Mouse (Mus musculus) CH12.LX (cell line): ENCODE measurements at regions not wholly inside any gene's neighbourhood (a gene's known extent, or its start where the extent isn't known, plus 50 kb on each side); places are given as distances from the start of the nearest gene placed in this dataset.

Source experiments
- DNase-seq: peaks from one replicate; pipeline ENCODE4 v3.0.0-alpha.2; 2013; ENCODE audit errors: extremely low read depth
- H3K27ac ChIP-seq: 2 replicates; pipeline ENCODE4 v1.5.1; 2012; ENCODE audit warnings: low read depth, mild to moderate bottlenecking, control low read depth, moderate library complexity; ENCODE audit not compliant: insufficient read depth
- H3K27me3 ChIP-seq: replicated peaks from 2 replicates; pipeline ENCODE3; 2012; ENCODE audit warnings: inconsistent platforms
- H3K36me3 ChIP-seq, 2 experiments: replicated peaks in 1 of 2; 2 replicates each; pipeline versions ENCODE3 to v1.6.1; 2012; ENCODE audit warnings: inconsistent platforms in 1 of 2, low read length in 1 of 2, mild to moderate bottlenecking in 1 of 2, mixed read lengths in 1 of 2, moderate library complexity in 1 of 2; ENCODE audit not compliant: control insufficient read depth in 1 of 2, insufficient read depth in 1 of 2
- H3K4me1 ChIP-seq, 2 experiments: 2 replicates each; pipeline ENCODE4 v1.6.1; 2012; ENCODE audit warnings: inconsistent platforms in 1 of 2, moderate library complexity in 1 of 2; ENCODE audit not compliant: insufficient read depth in 2 of 2, control insufficient read depth in 1 of 2
- H3K4me2 ChIP-seq: 2 replicates; pipeline ENCODE4 v1.6.1; 2012; ENCODE audit warnings: low read depth, mild to moderate bottlenecking, control low read depth; ENCODE audit not compliant: poor library complexity, insufficient read depth, severe bottlenecking
- H3K4me3 ChIP-seq, 3 experiments: fragments of 150-350 bp in 1 of 3; sonication (generic) in 1 of 3; replicated peaks in 1 of 3; 2 replicates each; pipeline versions ENCODE3 to v1.5.1; 2011 to 2012; ENCODE audit warnings: low read depth in 2 of 3, low read length in 2 of 3, mild to moderate bottlenecking in 2 of 3, moderate library complexity in 2 of 3, control low read depth in 1 of 3, improper control_type of control experiment in 1 of 3, inconsistent platforms in 1 of 3, mixed read lengths in 1 of 3; ENCODE audit not compliant: poor library complexity in 1 of 3
- H3K79me2 ChIP-seq: replicated peaks from 2 replicates; pipeline ENCODE4 v1.6.1; 2012; ENCODE audit warnings: mild to moderate bottlenecking, moderate library complexity; ENCODE audit not compliant: control insufficient read depth, poor library complexity, insufficient read depth, severe bottlenecking; ENCODE audit errors: extremely low read depth
- H3K9ac ChIP-seq: 2 replicates; pipeline ENCODE4 v1.6.1; 2012; ENCODE audit warnings: low read depth, mild to moderate bottlenecking, control low read depth, moderate library complexity; ENCODE audit not compliant: insufficient read depth
- H3K9me3 ChIP-seq: replicated peaks from 2 replicates; pipeline ENCODE3; 2012; ENCODE audit warnings: low read length, inconsistent platforms, mixed read lengths
- BHLHE40 ChIP-seq: IDR thresholded peaks from 2 replicates; pipeline ENCODE4 v1.6.1; 2011; ENCODE audit warnings: mild to moderate bottlenecking, low read depth, low read length, improper control_type of control experiment
- CHD1 ChIP-seq: IDR thresholded peaks from 2 replicates; pipeline ENCODE4 v1.6.1; 2012; ENCODE audit warnings: low read depth, low read length, improper control_type of control experiment, inconsistent platforms
- CHD2 ChIP-seq: IDR thresholded peaks from 2 replicates; pipeline ENCODE4 v1.6.1; 2011; ENCODE audit warnings: low read length, improper control_type of control experiment
- CTCF ChIP-seq, 2 experiments: IDR thresholded peaks in 1 of 2; conservative IDR thresholded peaks in 1 of 2; 2 replicates each; pipeline ENCODE4 v1.5.1; 2011 to 2012; ENCODE audit warnings: low read depth in 2 of 2, low read length in 2 of 2, improper control_type of control experiment in 1 of 2, inconsistent platforms in 1 of 2, mild to moderate bottlenecking in 1 of 2, moderate library complexity in 1 of 2
- E2F4 ChIP-seq: IDR thresholded peaks from 2 replicates; pipeline ENCODE4 v1.6.1; 2011; ENCODE audit warnings: low read depth, low read length, improper control_type of control experiment; ENCODE audit not compliant: insufficient replicate concordance
- ELF1 ChIP-seq: IDR thresholded peaks from 2 replicates; pipeline ENCODE4 v1.6.1; 2014; ENCODE audit warnings: low read depth, mild to moderate bottlenecking, inconsistent platforms, low read length, improper control_type of control experiment
- EP300 ChIP-seq: IDR thresholded peaks from 2 replicates; pipeline ENCODE4 v1.6.1; 2011; ENCODE audit warnings: low read length, improper control_type of control experiment
- GABPA ChIP-seq: IDR thresholded peaks from 2 replicates; pipeline ENCODE4 v1.6.1; 2012; ENCODE audit warnings: low read depth, low read length, improper control_type of control experiment, inconsistent platforms; ENCODE audit not compliant: insufficient replicate concordance
- IRF4 ChIP-seq: IDR thresholded peaks from 2 replicates; pipeline ENCODE4 v1.6.1; 2014; ENCODE audit warnings: low read depth, mild to moderate bottlenecking, inconsistent platforms, low read length, improper control_type of control experiment
- MAX ChIP-seq: IDR thresholded peaks from 2 replicates; pipeline ENCODE4 v1.6.1; 2011; ENCODE audit warnings: low read length, improper control_type of control experiment
- MAZ ChIP-seq: IDR thresholded peaks from 2 replicates; pipeline ENCODE4 v1.6.1; 2012; ENCODE audit warnings: low read depth, mild to moderate bottlenecking, inconsistent platforms, low read length, improper control_type of control experiment, moderate library complexity
- MEF2A ChIP-seq: IDR thresholded peaks from 2 replicates; pipeline ENCODE4 v1.6.1; 2014; ENCODE audit warnings: low read depth, mild to moderate bottlenecking, inconsistent platforms, low read length, improper control_type of control experiment, borderline replicate concordance
- MXI1 ChIP-seq: IDR thresholded peaks from 2 replicates; pipeline ENCODE4 v1.6.1; 2011; ENCODE audit warnings: mild to moderate bottlenecking, low read depth, low read length, improper control_type of control experiment
- NELFE ChIP-seq: IDR thresholded peaks from 2 replicates; pipeline ENCODE4 v1.6.1; 2011; ENCODE audit warnings: low read depth, low read length, improper control_type of control experiment
- NRF1 ChIP-seq: IDR thresholded peaks from 2 replicates; pipeline ENCODE4 v1.6.1; 2014; ENCODE audit warnings: low read depth, mild to moderate bottlenecking, inconsistent platforms, low read length, improper control_type of control experiment, moderate library complexity
- PAX5 ChIP-seq: IDR thresholded peaks from 2 replicates; pipeline ENCODE4 v1.6.1; 2012; ENCODE audit warnings: low read length, inconsistent platforms, mixed read lengths
- POLR2A ChIP-seq: IDR thresholded peaks from 2 replicates; pipeline ENCODE4 v1.6.1; 2011; ENCODE audit warnings: low read depth, mild to moderate bottlenecking, improper control_type of control experiment, low read length
- POLR2AphosphoS2 ChIP-seq: IDR thresholded peaks from 2 replicates; pipeline ENCODE4 v1.6.1; 2011; ENCODE audit warnings: low read depth, low read length, improper control_type of control experiment
- RCOR1 ChIP-seq: conservative IDR thresholded peaks from 2 replicates; pipeline ENCODE4 v1.6.1; 2012; ENCODE audit warnings: low read depth, mild to moderate bottlenecking, inconsistent platforms, low read length, improper control_type of control experiment
- SIN3A ChIP-seq: IDR thresholded peaks from 2 replicates; pipeline ENCODE4 v1.6.1; 2012; ENCODE audit warnings: low read length, improper control_type of control experiment, inconsistent platforms
- SMC3 ChIP-seq: IDR thresholded peaks from 2 replicates; pipeline ENCODE4 v1.6.1; 2011; ENCODE audit warnings: low read depth, low read length, improper control_type of control experiment
- TBP ChIP-seq: conservative IDR thresholded peaks from 2 replicates; pipeline ENCODE4 v1.6.1; 2011; ENCODE audit warnings: low read depth, low read length, improper control_type of control experiment
- UBTF ChIP-seq: IDR thresholded peaks from 2 replicates; pipeline ENCODE4 v1.6.1; 2012; ENCODE audit warnings: low read depth, mild to moderate bottlenecking, inconsistent platforms, low read length, improper control_type of control experiment, moderate library complexity
- USF1 ChIP-seq: IDR thresholded peaks from 2 replicates; pipeline ENCODE4 v1.6.1; 2014; ENCODE audit warnings: low read depth, mild to moderate bottlenecking, inconsistent platforms, low read length, improper control_type of control experiment
- ZC3H11A ChIP-seq: IDR thresholded peaks from 2 replicates; pipeline ENCODE4 v1.6.1; 2012; ENCODE audit warnings: low read depth, mild to moderate bottlenecking, inconsistent platforms, low read length, improper control_type of control experiment
- ZKSCAN1 ChIP-seq: IDR thresholded peaks from 2 replicates; pipeline ENCODE4 v1.6.1; 2012; ENCODE audit warnings: low read depth, inconsistent platforms, low read length, improper control_type of control experiment, borderline replicate concordance
- ZMIZ1 ChIP-seq: IDR thresholded peaks from 2 replicates; pipeline ENCODE4 v1.6.1; 2012; ENCODE audit warnings: low read depth, mild to moderate bottlenecking, inconsistent platforms, low read length, improper control_type of control experiment
- ZNF384 ChIP-seq: IDR thresholded peaks from 2 replicates; pipeline ENCODE4 v1.6.1; 2012; ENCODE audit warnings: low read depth, low read length, improper control_type of control experiment, inconsistent platforms
- dilution Hi-C: fragments of 300-500 bp; cut with MboI; formaldehyde crosslinking; loops from 2 replicates; pipeline ENCODE4 v1.14.3; 2020; ENCODE audit warnings: low sequenced_read_pairs; ENCODE audit not compliant: extremely low pct_unique_long_range_greater_than_20kb, extremely low pct_ligation_motif_present
- in situ Hi-C: fragments of 300-500 bp; cut with MboI; formaldehyde crosslinking; loops from 3 replicates; pipeline ENCODE4 v1.14.3; 2019; ENCODE audit warnings: low sequenced_read_pairs, low pct_ligation_motif_present, low pct_unique_long_range_greater_than_20kb, mixed read lengths

DNA sequence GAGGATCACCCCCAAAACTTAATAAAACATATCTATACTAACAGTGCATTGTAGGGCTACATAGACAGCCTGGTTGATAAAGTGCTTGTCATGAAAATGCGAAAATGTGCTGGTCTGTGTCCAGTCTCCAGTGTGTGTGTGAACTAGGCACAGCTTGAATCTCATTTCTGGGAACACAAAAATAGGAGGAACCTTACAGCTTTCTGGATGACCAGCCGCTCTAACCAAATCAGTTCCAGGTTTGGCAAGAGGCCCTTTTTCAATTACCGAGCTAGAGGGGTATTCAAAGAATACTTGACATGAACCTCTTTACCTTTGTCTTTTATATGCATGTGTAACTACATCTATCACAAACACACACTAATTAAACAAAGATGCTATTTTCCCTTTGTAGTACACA is 390.3 kb upstream of the Hsf2 start:
- in situ Hi-C loops, result no loop called here
- no peaks in the 10 kb centered on the region for H3K9me3 ChIP-seq
- no peaks in the 10 kb centered on the region for H3K36me3 ChIP-seq
- H3K4me2 ChIP-seq, result no peak overlapping the region
- H3K27ac ChIP-seq, result no peak overlapping the region
- TF ChIP-seq CHD1 (no peak), MAX (no peak), MAZ (no peak), E2F4 (no peak), NELFE (no peak), BHLHE40 (no peak), ZMIZ1 (no peak), USF1 (no peak), ZNF384 (no peak), CTCF (conservative IDR thresholded peaks at IDR 0.05 in 1 of 2, IDR thresholded peaks at IDR 0.05 in 1 of 2; ENCODE audit: low read depth in 2 of 2, low read length in 2 of 2) (no peak), MEF2A (no peak), ZC3H11A (no peak), PAX5 (no peak), MXI1 (no peak), POLR2A (no peak), NRF1 (no peak), SMC3 (no peak), EP300 (no peak), SIN3A (no peak), IRF4 (no peak)
- no peak for DNase-seq
- H3K4me3 ChIP-seq, result no peak overlapping the region
- no peaks in the 10 kb centered on the region for H3K4me1 ChIP-seq
- H3K9ac ChIP-seq, result no peak overlapping the region
- H3K79me2 ChIP-seq, result no peaks in the 10 kb centered on the region
- H3K27me3 ChIP-seq, result no peaks in the 10 kb centered on the region
- dilution Hi-C loops, result no loop called here

DNA sequence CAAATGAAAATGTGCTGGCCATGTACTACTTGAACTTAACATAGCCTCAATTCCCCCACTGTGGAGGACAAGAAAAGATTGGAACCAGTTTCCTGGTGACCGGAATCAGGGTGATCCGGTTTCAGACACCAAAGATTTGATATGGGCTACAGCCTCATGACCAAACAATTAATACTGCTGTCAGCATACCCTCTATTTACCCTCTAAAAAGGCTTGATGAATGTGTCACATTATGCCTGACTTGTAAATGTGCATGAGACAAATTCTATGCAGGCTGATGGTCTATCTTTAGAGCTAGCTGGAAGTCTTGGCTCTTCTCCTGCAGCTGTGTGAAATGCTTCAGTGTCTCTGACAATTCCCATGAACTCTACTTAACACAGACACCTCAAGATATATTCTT is 372.8 kb upstream of the Hsf2 start:
- DNase-seq, result no peak
- H3K27me3 ChIP-seq, result no peaks in the 10 kb centered on the region
- no peak for TF ChIP-seq ELF1
- TF ChIP-seq TBP, result no peak
- no peak for TF ChIP-seq GABPA
- TF ChIP-seq UBTF, result no peak
- no peak for TF ChIP-seq ZKSCAN1
- TF ChIP-seq ZC3H11A, result no peak
- no peak for TF ChIP-seq CHD2
- no peak for TF ChIP-seq RCOR1
- TF ChIP-seq POLR2AphosphoS2, result no peak
- TF ChIP-seq SMC3, result no peak
- TF ChIP-seq, all 38 proteins: peak for 0
- H3K9ac ChIP-seq, result no peak overlapping the region
- dilution Hi-C loops (no loop called here), in situ Hi-C loops (no loop called here)
- H3K9me3 ChIP-seq, result no peaks in the 10 kb centered on the region
- H3K4me3 ChIP-seq, result no peak overlapping the region
- H3K27ac ChIP-seq, result no peak overlapping the region
- H3K4me1 ChIP-seq, result no peaks in the 10 kb centered on the region
- no peaks in the 10 kb centered on the region for H3K36me3 ChIP-seq
- H3K79me2 ChIP-seq, result no peaks in the 10 kb centered on the region
- no peak overlapping the region for H3K4me2 ChIP-seq
